Mouse (Mus musculus) kidney, adult 18-20 months (tissue): Measurements from ENCODE around the gene Naif1.
A peak's percentile ranks its signal among the peaks of the same experiment; 100 is the strongest.
"Not testable (repeated sequence)": the region's sequence is repeated elsewhere in the genome, so short reads cannot be mapped to it uniquely, and the experiment has no call there.

Experiments
- DNase-seq: peaks from one replicate; pipeline ENCODE4 v3.0.0; 2021

The Naif1 gene

DNA sequence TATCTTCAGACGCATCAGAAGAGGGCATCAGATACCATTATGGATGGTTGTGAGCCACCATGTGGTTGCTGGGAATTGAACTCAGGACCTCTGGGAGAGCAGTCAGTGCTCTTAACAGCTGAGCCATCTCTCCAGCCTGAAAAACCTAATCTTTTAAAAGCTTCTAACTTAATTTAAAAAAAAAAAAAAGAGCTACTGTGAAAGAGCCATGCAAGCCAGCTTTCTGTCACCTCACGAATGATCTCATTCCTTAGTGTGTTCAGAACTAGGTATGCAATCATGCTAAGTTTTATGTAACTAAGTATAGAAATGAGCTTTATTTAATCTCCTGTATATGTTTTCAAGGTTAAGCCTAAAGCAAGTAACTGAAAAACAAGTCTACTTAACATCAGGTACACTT, 9.4 kb downstream of the Naif1 start:
- DNase-seq, result no peak

DNA sequence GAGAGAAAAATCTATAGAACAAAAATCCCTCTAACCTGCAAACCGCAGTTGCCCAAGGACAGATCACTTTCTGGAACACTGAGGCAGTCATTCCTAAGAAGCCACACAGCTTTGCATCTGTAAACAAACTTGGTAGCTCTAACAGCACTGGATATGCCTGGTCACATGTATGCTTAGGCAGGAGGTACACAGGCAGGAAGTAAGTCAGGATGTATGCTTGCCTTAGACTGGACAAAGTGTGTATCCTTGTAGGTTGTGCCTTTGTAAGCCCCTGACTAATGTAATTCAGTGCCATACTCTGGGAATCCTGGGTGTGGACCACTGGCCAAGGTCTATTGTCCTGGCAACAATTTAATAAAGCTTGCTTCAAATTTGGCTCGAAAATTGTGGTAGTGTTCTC, 13.5 kb downstream of the Naif1 start:
- DNase-seq, result no peak

DNA sequence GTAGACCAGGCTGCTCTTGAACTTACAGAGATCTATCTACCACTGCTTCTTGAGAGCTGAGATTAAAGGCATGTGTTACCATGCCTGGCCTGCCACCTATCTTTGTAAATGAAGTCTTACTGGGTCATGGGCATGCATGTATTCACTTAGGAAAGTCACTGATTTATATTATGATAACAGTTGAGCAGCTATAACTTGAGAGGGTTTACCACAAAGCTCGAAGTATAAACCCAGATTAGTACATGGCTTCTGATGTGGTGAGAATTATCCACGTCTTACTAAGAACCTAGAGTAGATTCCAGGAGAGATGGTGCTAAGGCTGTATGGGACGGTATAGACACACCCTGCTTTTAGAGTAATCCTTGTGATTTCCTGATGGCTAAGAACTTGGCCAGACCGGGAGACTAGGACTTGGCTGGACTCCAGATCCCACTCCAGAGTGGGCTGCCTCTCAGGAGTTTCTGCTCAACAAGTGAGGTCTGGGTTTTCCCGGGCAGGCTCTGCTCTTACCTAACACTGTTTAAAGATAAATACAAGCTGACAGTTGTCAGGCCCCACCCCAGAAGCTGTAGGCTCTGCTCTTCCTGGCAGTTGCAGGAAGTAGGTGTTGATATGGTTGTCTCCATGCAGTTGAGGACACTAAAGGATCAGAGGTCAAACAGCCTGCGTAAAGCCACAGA, 14.1 kb downstream of the Naif1 start:
- no peak for DNase-seq

DNA sequence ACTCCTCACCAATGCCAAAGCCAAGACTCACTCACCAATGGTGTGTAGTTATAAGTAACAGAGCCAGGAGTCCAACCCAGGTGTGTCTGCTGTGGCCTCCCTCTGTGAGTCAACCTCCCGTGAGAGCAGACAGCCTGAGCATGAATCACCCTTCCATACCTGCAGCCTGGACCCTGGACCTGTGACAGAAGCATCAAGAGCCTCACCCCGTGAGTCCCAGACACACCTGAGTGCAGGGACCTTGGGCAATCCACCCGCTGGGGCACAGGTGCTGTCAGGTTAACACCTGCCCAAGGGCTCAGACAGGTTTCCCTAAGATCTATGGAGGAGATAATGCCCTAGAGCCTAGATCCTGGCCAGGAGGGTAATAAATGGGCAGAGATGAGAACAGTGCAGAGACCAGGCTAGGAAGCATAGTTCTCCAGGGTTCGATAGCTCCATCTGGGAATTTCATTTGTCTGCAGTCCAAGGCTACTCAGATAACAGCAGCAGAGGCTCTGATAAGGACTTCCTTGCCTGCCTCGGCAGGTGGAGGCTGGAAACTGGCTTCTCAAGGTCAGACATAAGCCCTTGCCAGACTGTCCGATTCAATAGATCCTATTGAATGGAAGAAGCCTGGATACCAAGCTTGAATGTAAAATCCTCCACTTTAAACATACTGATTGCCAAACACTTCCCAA, 20.9 kb downstream of the Naif1 start:
- DNase-seq, result no peak

DNA sequence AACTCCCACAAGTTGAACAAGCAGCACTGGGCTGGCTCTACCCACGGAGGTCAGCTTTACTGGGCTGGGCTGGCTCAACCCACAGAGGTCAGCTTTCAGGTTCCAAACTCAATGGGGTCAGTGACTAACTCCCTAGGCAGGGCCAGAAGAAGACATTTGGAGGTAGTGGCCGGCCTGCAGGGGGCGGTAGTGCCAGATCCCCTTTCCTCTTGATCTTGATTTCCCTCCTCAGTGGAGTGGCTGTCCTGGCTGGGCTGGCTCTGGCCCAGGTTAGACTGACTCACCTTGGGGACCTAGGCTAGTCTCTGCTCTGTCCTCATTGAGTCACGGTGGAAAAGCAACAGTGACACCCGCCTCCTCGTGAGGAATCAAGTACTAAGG, 21.4 kb downstream of the Naif1 start:
- DNase-seq, result peak; percentile 38

DNA sequence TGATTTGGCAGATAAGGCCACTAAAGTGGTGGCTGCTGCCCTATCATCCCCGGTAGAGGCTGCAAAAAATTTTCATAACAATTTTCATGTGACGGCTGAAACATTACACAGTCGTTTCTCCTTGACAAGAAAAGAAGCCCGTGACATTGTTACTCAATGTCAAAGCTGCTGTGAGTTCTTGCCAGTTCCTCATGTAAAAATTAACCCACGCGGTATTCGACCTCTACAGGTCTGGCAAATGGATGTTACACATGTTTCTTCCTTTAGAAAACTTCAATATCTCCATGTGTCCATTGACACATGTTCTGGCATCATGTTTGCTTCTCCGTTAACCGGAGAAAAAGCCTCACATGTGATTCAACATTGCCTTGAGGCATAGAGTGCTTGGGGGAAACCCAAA, 25.1 kb downstream of the Naif1 start:
- DNase-seq, result not testable (repeated sequence)

DNA sequence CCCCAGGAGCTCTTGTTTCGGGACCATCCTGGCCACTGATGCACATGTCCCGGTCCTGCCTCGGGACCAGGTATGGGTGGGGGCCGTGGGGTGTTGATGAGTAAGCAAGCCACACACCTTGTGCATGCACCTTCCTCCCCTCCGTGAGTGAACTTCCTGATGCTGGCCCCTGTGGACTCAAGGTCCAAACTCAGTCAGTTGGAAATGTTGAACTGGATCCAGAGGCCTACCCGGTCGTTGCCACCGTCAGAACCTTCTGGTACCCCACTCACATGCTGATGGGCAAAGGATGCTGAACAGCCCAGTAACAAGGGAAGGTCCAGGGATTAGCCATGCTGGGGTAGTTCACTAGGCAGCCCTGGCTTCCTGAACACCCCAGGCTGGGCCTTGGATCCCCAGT, 32.1 kb downstream of the Naif1 start:
- DNase-seq, result peak; percentile 74

DNA sequence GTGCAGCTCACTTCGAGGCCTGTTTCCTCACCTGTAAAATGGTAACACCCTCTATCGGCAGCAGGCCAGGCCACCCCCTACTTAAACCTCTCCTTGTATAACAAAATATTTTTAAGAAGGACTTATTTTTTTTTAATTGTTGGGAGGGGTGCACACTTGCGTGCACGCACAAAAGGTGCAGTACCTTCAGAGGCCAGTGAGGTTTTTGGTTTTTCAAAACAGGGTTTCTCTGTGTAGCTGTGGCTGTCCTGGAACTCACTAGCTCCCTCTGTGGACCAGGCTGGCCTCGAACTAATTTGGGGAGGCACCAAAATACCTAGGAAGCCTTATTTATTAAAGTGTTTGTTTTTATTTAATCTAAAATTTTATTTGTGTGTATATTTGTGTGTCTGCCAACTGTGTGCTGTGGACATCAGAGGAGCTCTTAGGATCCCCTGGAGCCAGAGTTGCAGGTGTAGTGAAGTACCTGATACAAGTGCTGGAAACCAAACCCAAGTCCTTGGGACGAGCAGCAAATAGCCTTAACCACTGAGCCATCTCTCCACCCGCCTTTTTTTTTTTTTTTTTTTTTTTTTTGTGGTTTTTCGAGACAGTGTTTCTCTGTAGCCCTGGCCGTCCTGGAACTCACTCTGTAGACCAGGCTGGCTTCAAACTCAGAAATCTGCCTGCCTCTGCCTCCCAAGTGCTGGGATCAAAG, 33.1 kb downstream of the Naif1 start:
- DNase-seq, result peak; percentile 42

DNA sequence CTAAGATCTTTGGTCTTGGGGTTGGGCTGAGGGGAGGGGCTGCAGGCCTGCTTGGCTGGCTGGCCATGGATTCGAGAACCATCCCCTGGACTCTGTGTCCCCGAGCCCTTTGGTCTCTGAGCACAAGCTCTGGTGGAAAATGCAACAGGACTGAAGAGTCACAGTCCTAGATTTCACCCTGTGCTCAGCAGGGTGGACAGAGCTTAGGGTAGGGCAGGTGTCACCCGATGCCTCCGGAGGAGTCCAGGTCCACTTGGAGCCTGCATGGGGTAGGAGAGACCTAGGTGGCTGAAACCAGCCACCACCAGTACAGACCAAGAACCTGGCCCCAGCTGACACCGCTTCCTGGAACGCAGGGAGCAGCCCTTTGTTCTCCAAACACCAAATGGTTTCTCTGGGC, 34.7 kb downstream of the Naif1 start:
- DNase-seq, result peak; percentile 77

DNA sequence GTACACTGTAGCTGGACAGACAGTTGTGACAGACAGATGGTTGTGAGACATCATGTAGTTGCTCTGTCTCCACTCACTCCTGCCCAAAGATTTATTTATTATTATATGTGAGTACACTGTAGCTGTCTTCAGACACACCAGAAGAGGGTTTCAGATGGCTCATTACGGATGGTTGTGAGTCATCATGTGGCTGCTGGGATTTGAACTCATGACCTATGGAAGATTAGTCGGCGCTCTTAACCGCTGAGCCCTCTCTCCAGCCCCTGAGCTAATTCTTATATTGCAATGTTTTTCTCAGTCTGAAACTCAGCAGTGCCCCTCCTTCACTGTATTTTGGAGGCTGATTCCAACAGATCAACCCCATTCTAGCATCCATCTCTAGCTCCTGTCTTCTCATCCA, 35.5 kb downstream of the Naif1 start:
- DNase-seq, result no peak

DNA sequence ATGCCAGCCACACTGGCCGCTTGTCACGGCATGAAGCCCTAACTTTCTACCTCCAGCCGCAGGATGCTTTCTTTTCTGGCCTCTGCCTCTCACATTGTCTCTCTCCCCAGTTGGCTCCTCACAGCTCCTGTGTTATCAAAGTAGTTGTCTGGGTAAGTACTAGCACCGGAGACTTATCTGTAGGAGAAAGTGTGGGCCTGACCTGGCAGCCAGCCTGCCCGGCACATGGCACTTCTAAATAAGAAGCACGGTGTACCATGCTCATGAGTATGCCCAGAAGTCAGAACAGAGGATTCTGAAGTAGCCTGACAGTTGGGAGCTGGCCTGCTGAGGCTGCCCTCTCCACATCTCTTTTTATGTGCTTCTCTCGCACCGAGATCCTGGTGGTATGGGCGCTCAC, 35.9 kb downstream of the Naif1 start:
- DNase-seq, result no peak

DNA sequence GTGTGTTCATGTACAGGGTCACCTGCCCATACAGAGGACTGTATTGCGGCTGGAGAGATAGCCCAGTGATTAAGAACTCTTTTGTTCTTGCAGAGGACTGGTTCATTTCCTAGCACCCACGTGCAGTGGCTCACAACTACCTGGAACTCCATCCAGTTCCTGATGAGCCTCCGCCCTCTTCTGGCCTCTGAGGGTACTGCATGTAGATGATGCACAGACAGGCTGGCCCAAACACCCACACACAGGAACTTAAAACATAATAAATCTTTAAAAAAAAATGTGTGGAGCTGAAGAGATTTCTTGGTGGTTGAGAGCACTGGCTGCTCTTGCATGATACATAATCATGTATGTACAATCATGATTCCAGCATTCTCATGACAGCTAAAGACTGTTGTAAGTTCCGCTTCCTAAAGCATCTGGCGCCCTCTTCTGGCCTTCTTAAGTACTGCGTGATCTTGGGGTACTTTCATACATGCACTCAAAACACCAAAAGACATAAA, 36.9 kb downstream of the Naif1 start:
- DNase-seq, result peak; percentile 97

DNA sequence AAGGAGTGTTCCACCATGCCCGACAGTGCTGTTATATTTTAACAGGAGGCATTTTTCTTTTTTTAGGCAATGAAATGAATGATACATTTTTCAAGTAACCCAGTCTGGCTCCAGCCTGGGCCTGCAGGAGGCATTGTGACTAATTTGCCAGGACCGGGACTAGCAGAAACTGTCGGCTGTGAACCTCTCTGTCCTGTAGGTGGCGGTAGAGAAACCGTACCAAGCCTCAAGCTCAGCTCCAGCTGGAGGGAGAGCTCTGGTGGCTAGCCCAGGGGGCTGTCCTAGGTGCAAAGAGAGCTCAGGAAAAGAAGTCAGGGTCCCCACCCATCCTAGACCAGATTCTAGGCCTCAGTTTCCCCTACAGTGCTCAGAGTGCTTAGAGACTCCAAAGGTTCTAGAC, 38.4 kb downstream of the Naif1 start:
- peak; percentile 86 for DNase-seq

DNA sequence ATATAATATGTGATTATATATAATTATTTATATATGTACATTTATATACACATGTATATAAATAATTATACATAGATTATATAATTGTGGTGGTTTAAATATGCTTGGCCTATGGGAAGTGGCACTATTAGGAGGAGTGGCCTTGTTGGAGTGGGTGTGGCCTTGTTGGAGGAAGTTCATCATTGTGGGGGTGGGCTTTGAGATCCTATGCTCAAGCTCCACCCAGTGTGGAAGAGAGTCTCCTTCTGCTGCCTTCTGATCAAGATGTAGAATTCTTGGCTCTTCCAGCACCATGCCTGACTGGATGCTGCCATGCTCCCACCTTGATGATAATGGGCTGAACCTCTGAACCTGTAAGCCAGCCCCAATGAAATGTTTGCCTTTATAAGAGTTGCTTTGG, 40.5 kb downstream of the Naif1 start:
- DNase-seq, result not testable (repeated sequence)

DNA sequence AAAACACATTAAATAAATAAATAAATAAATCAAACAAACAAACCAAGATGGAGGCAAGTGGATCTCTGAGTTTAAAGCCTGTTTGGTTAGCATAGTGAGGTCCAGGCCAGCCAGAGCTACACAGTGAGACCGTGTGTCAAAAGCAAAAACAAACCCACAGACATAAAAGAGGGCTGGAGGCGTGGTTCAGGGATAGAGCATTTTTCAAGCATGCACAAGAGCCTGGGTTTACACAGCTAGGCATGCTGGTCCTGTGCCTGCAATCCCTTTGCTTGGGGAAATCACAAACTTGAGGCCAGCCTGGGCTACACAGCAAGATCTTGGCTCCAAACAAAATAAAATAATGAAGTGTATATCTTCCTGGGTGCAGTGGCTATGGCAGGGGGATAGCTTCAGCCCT, 42.4 kb downstream of the Naif1 start:
- DNase-seq, result no peak

DNA sequence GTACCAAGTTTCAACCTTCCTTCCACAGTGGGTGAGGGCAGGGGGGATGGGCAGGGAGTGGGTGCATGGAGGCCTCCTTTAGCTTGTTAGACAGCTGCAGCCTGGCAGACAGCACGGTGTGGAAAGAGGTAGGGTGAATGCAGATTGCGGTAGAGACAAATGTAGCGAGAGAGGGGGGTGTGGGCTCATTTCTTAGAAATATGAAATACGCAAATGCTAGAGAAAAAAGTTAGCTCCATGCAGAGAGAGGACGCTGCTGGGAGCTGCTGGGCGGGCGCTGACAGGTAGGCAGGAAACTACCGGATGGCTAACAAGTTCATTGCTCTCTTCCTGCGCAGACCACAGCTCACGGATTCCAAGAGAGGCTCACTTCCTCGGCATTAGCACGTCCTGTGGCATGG, 43.0 kb downstream of the Naif1 start:
- DNase-seq, result no peak

DNA sequence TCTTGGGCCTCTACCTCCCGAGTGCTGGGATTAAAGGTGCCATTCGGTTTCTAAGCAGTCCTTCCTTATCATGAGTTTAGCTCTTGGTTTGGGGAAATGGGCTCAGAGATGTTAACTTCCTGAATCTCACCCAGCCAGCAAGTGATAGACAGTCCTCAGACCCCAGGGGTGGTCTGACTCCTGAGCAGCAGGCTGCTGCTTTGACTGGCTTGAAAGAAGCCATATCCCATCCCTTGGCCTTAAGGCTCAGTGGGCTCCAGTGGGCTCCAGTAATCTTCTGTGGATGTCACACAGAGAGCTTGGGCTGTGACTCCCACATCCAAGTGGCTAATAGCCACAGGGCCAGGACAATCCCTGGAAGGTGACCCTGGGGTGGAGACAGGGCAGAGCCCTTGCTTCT, 44.3 kb downstream of the Naif1 start:
- DNase-seq, result no peak

DNA sequence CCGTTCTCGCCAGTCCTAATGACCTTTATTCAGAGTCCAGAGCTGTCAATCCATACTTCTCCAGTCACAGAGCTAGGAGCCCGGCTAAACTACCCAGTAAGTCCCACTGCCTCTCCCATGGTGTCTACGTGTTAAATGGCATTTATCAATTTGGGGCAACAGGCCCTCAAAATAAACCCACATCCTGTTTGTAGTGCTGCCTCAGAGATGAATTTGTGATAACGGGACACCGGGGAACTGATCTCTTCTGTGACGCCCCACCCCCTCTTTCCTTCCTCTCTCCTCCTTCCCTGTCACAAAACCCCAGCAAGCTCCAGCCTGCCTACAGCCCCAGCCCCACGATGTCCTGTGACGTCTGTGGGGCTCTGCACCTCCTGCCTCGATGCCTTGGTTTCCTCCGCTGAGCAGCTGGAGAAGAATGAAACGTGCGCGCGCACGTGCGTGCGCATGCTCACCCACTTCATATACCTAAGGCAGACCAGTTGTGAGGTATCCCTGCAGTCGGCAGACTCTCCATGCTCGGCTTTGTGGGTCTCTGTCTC, 45.0 kb downstream of the Naif1 start:
- peak; percentile 40 for DNase-seq

DNA sequence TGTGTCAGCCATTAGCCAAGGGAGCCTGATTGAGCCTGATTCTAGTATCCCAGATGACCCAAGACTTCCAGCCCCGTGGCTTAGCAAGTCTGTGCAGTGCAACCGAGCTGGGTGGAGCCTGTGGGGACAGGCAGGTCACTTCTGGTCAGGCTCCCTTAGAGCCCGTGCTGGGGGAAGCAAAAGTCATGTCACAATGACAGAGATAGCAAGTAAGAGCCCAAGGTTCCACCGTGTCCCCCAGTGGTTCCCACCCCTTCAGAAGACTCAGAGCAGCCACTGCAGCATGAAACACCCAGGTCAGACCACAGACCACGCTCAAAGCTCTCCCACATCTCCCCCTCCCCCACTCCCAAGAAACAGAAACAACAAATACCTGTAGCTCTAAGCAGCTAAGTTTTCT, 45.9 kb downstream of the Naif1 start:
- DNase-seq, result no peak

DNA sequence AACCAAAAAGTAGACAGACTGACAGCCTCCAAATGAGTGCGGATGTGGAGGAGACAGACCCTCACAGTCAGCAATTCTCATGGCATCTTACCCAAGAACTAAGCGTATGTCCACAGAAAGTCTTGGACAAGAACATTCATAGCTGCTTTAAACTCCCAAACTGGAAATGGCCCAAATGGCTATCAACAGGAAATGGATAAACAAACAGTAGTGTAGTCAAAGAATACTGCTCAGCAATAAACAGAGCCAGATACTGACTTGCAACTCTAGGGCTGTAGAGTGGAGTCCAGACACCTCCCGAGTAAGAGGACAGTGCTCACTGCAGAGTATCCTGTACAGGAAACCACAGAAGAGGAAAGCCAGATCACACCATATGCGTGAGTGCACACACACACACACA, 49.1 kb downstream of the Naif1 start:
- DNase-seq, result no peak

DNA sequence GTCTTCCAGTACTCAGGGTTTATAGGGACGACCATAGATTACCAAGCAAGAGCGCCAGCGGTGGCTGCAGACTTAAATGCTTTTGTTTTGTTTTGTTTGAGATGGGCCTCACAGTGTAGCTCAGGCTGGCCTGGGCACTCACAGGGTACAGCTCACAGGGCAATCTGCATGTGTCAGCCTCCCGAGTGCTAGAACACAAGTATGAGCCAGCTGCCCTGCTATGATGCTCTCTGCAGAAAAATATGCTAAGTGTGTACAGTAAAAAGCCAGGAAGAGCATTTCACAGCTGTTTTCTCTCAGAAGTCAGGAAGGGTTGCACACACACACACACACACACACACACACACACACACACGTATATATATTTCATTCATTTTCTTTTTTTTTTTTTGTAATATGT, 50.2 kb downstream of the Naif1 start:
- no peak for DNase-seq

DNA sequence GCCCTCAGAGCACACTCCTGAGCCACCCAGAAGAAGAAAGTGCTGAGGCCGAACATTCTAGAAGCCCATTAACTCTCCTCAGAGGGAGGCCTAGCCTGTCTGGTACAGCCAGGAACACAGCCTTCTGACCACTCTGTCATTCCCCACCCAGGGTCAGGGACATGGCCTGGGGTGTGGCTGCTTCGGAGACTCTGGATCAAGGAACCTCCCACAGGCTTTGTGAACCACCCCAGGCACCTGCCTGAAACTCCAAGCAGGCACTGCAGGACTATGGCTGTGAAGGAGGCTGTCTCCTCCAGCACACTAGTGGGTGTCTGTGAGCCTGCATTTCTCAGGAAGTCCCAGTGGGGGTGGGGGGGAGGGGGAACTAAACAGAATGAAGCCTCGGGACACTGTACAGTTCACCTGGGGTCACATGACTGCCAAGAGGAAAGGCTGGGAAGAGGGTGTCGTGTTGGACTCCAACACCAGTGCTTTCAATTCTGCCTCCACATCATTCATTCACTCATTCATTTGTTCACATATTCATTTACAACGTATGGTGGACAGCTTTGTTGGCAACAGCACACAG, 51.6 kb downstream of the Naif1 start:
- no peak for DNase-seq

DNA sequence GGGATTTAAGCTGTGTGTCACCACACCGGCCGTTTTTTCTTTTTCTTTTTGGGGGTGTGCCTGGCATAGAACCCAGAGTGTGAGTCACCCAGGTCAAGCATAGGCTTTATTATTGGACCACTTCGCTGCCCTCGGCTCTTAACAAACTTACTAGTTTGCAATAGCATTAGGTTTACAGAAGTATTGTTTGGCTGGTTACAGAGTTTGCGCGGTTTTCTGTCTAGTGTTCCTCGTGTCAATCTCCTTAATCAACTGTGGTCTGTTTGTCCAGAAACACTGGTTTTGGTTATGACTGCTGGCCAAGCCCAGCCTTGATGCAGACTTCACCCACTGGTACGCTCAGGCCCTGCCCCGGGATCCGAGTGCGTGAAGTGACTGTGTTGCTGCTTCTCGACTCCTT, 52.6 kb downstream of the Naif1 start:
- no peak for DNase-seq

DNA sequence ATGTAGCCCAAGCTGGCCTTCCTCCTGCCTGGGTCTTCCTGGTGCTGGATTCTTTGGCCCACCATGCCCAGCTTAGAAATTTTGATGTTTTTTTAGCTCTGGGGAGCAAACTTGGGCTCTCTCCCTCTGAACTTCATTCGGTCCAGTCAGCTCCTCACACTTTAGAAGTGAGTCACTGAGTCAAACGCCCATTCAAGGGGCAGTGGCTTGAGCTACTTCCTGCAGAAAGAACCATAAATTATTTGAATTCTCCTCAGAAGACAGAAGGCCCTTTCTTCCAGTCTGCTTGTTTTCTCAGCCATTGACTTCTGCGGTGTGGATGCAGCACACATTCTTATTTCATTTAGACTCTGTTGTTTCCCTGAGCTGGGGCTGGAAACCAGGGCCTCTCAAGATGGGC, 53.3 kb downstream of the Naif1 start:
- DNase-seq, result no peak
